Mouse (Mus musculus) cerebellum, adult 2 months (tissue): ENCODE data around the gene Jade1.

Source experiments
- CTCF ChIP-seq: fragments of 200-500 bp; IDR thresholded peaks from 2 replicates; pipeline ENCODE4 v1.5.1; 2011; ENCODE audit warnings: low read depth, mild to moderate bottlenecking, control low read depth, low read length, moderate library complexity, borderline replicate concordance; ENCODE audit not compliant: insufficient read depth
- POLR2A ChIP-seq: fragments of 200-500 bp; IDR thresholded peaks from 2 replicates; pipeline ENCODE4 v1.6.1; 2011; ENCODE audit warnings: low read length, control low read depth, borderline replicate concordance; ENCODE audit not compliant: insufficient read depth

DNA sequence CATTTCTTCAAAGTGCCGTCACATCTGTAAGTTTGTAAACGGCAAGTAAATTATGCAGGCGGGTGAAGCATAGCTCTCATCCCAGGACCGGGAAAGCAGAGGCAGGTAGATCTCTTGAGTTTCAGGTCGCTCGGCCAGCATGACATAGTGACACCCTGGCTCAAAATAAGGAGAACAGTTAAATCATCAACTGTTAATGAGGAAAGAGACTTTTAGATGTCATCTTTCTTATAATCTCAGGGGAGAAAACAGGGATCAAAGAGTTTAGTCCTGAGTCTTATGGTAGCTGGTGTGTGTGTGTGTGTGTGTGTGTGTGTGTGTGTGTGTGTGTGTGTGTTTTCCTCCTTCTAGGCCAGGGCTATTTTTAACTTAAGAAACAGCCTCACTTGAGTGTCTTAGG, 5.0 kb downstream of the Jade1 start:
- TF ChIP-seq CTCF (no peak), POLR2A (no peak)
